Mouse (Mus musculus) frontal cortex, postnatal 36 days (tissue): Measurements from ENCODE around the gene Trap1.
"Not testable (repeated sequence)": the region's sequence is repeated elsewhere in the genome, so short reads cannot be mapped to it uniquely, and the experiment has no call there.

Experiments used
- DNase-seq, 2 experiments: peaks; one replicate each; pipeline ENCODE4 v3.0.0; 2022; ENCODE audit warnings: low spot score in 2 of 2

Gene Trap1

GRCm38 (mm10) chr16:4077384-4078061 is at the start of gene Trap1:
Gene Trap1 (minus strand): TSS chr16:4077827.
- peak; percentile 96 to 97 for DNase-seq

GRCm38 (mm10) chr16:4117072-4117471 is 39.4 kb upstream of the Trap1 start:
- no peak for DNase-seq

GRCm38 (mm10) chr16:4100374-4100773 is 22.7 kb upstream of the Trap1 start:
- no peak for DNase-seq

GRCm38 (mm10) chr16:4097521-4097920 is 19.9 kb upstream of the Trap1 start:
- DNase-seq = no peak

- DNase-seq = no peak
Observed at GRCm38 (mm10) chr16:4096898-4097297, 19.3 kb upstream of the Trap1 start.

- DNase-seq = no peak
Observed at GRCm38 (mm10) chr16:4096141-4096540, 18.5 kb upstream of the Trap1 start.

GRCm38 (mm10) chr16:4087214-4087913 is 9.7 kb upstream of the Trap1 start:
- no peak for DNase-seq

- DNase-seq = no peak
Observed at GRCm38 (mm10) chr16:4085851-4086387, 8.3 kb upstream of the Trap1 start.

- DNase-seq = no peak
Observed at GRCm38 (mm10) chr16:4085051-4085450, 7.4 kb upstream of the Trap1 start.

GRCm38 (mm10) chr16:4080419-4080818 is 2.8 kb upstream of the Trap1 start:
- DNase-seq = not testable (repeated sequence)

GRCm38 (mm10) chr16:4079656-4080055 is 2.0 kb upstream of the Trap1 start:
- DNase-seq = no peak

- not testable (repeated sequence) for DNase-seq
Observed at GRCm38 (mm10) chr16:4078302-4078701, 675 bp upstream of the Trap1 start.

- no peak for DNase-seq
Observed at GRCm38 (mm10) chr16:4074836-4075235, 2.8 kb downstream of the Trap1 start.

- no peak for DNase-seq
Observed at GRCm38 (mm10) chr16:4074297-4074696, 3.3 kb downstream of the Trap1 start.

GRCm38 (mm10) chr16:4068588-4068987 is 9.0 kb downstream of the Trap1 start:
- DNase-seq = peak in 1 of 2 experiments; percentile 34

- no peak for DNase-seq
Observed at GRCm38 (mm10) chr16:4064945-4065344, 12.7 kb downstream of the Trap1 start.

GRCm38 (mm10) chr16:4053811-4054210 is 23.8 kb downstream of the Trap1 start:
- no peak for DNase-seq

- no peak for DNase-seq
Observed at GRCm38 (mm10) chr16:4052601-4053000, 25.0 kb downstream of the Trap1 start.

GRCm38 (mm10) chr16:4045524-4045923 is 32.1 kb downstream of the Trap1 start:
- no peak for DNase-seq

GRCm38 (mm10) chr16:4044093-4044492 is 33.5 kb downstream of the Trap1 start:
- no peak for DNase-seq

- DNase-seq = no peak
Observed at GRCm38 (mm10) chr16:4041646-4042045, 36.0 kb downstream of the Trap1 start.

GRCm38 (mm10) chr16:4040206-4040605 is 37.4 kb downstream of the Trap1 start:
- DNase-seq = no peak

GRCm38 (mm10) chr16:4037690-4038089 is 39.9 kb downstream of the Trap1 start:
- DNase-seq = no peak
